ENCODE assay signal across 15 mouse cellular contexts in the genomic region with DNA sequence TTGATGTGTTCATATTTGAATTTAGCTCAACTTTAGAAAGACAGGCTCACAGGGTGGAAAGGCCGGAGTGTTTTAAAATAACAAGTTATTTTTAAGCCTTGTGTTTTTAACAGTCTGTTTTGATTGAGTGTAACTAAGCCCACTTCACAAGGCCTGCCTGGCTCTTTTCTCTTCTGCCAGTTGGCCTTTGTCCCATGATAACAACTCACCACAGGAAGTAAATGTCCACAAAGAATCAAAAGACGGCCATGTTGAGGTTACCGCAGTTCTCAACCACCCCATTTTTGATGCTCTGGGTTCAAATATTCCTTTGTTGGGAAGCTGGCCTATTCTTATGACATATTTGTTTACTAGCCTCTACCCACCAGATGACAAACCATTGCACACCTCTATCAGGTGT.
A peak's percentile ranks its signal among the peaks of the same experiment; 100 is the strongest.
DNase-seq lines count a peak whose midpoint lies in the region; ATAC-seq and TF ChIP-seq lines count a peak whose summit lies in the region.
"Had no signal": no experiment of that assay in that cellular context is flagged by ENCODE, and none has a peak within 500 bp of the region (broad histone marks: within the 10 kb centered on the region; RNA-seq: fewer than 3 reads in every experiment).

No protein-coding gene starts in this region.

- ATAC-seq in heart, postnatal 0 days (ENCODE audit: insufficient read depth, low read depth) = peak; percentile 36; the same call in 1 of the 2 replicates
- ATAC-seq in heart, embryonic 11.5 days (replicated peaks; ENCODE audit: insufficient number of reproducible peaks, low FRiP score, low TSS enrichment) = no peak
- no peak for ATAC-seq in midbrain, embryonic 11.5 days (ENCODE audit: low FRiP score)
- ATAC-seq in midbrain, embryonic 14.5 days (ENCODE audit: low FRiP score, low TSS enrichment) = no peak
- ATAC-seq: forebrain, embryonic 15.5 days; intestine, embryonic 16.5 days had no signal

- no peak overlapping the region for H3K4me3 ChIP-seq in heart, postnatal 0 days (ENCODE audit: low read depth, low read length)
- no peak overlapping the region for H3K4me3 ChIP-seq in heart, embryonic 11.5 days (ENCODE audit: low read depth, low read length)
- no peak overlapping the region for H3K4me3 ChIP-seq in midbrain, embryonic 11.5 days (ENCODE audit: low read depth, low read length)
- no peak overlapping the region for H3K4me3 ChIP-seq in midbrain, embryonic 14.5 days (replicated peaks; ENCODE audit: low read depth, low read length)
- H3K4me3 ChIP-seq: forebrain, embryonic 15.5 days; heart, embryonic 10.5 days had no signal

- H3K27ac ChIP-seq in heart, postnatal 0 days (ENCODE audit: low read depth) = no peak overlapping the region
- no peak overlapping the region for H3K27ac ChIP-seq in heart, embryonic 11.5 days (ENCODE audit: low read depth, low read length)
- no peak overlapping the region for H3K27ac ChIP-seq in midbrain, embryonic 11.5 days (ENCODE audit: low read depth, low read length)
- no peak overlapping the region for H3K27ac ChIP-seq in midbrain, embryonic 14.5 days (replicated peaks; ENCODE audit: low read depth, low read length)
- H3K27ac ChIP-seq: forebrain, embryonic 15.5 days; heart, embryonic 10.5 days; hindbrain, embryonic 14.5 days had no signal

- TF ChIP-seq EP300 in heart, postnatal 0 days (IDR thresholded peaks at IDR 0.05; ENCODE audit: low read depth) = no peak

- WGBS in heart, postnatal 0 days = 30% methylated on average over 3 of the region's 3 CpGs
- 49% methylated on average over 3 of the region's 3 CpGs for WGBS in heart, embryonic 11.5 days (ENCODE audit: insufficient replicate concordance)
- 71% methylated on average over 3 of the region's 3 CpGs for WGBS in midbrain, embryonic 11.5 days
- WGBS in midbrain, embryonic 14.5 days = 61% methylated on average over 3 of the region's 3 CpGs

- H3K9me3 ChIP-seq in heart, postnatal 0 days (replicated peaks; ENCODE audit: control insufficient read depth, low read length) = no peaks in the 10 kb centered on the region
- no peaks in the 10 kb centered on the region for H3K9me3 ChIP-seq in heart, embryonic 11.5 days (replicated peaks; ENCODE audit: control insufficient read depth, low read length)
- no peaks in the 10 kb centered on the region for H3K9me3 ChIP-seq in midbrain, embryonic 11.5 days (ENCODE audit: control insufficient read depth, low read length)
- no peaks in the 10 kb centered on the region for H3K9me3 ChIP-seq in midbrain, embryonic 14.5 days (ENCODE audit: control insufficient read depth, low read length)
- H3K9me3 ChIP-seq: forebrain, embryonic 15.5 days; heart, embryonic 10.5 days had no signal

- H3K4me2 ChIP-seq in heart, postnatal 0 days (ENCODE audit: low read depth, low read length) = no peak overlapping the region
- no peak overlapping the region for H3K4me2 ChIP-seq in heart, embryonic 11.5 days
- no peak overlapping the region for H3K4me2 ChIP-seq in midbrain, embryonic 11.5 days
- no peak overlapping the region for H3K4me2 ChIP-seq in midbrain, embryonic 14.5 days (ENCODE audit: low read length)
- H3K4me2 ChIP-seq: forebrain, embryonic 15.5 days; hindbrain, embryonic 14.5 days had no signal

- H3K9ac ChIP-seq in heart, postnatal 0 days (replicated peaks; ENCODE audit: low read depth, low read length) = no peak overlapping the region
- no peak overlapping the region for H3K9ac ChIP-seq in heart, embryonic 11.5 days (ENCODE audit: low read depth, low read length)
- H3K9ac ChIP-seq in midbrain, embryonic 11.5 days (ENCODE audit: low read length) = no peak overlapping the region
- no peak overlapping the region for H3K9ac ChIP-seq in midbrain, embryonic 14.5 days (replicated peaks; ENCODE audit: low read length)
- H3K9ac ChIP-seq: forebrain, embryonic 15.5 days; hindbrain, embryonic 14.5 days had no signal

- no peaks in the 10 kb centered on the region for H3K4me1 ChIP-seq in heart, postnatal 0 days (ENCODE audit: control insufficient read depth, insufficient read depth)
- no peaks in the 10 kb centered on the region for H3K4me1 ChIP-seq in heart, embryonic 11.5 days (ENCODE audit: control insufficient read depth, insufficient read depth, low read length)
- no peaks in the 10 kb centered on the region for H3K4me1 ChIP-seq in midbrain, embryonic 11.5 days (ENCODE audit: control insufficient read depth, insufficient read depth, low read length)
- H3K4me1 ChIP-seq in midbrain, embryonic 14.5 days (ENCODE audit: control insufficient read depth, insufficient read depth, low read length) = no peaks in the 10 kb centered on the region
- H3K4me1 ChIP-seq: forebrain, embryonic 15.5 days; heart, embryonic 10.5 days had no signal

- H3K27me3 ChIP-seq in heart, postnatal 0 days (ENCODE audit: control insufficient read depth, insufficient read depth, low read length) = no peaks in the 10 kb centered on the region
- H3K27me3 ChIP-seq in heart, embryonic 11.5 days (ENCODE audit: control insufficient read depth, insufficient read depth, low read length) = no peaks in the 10 kb centered on the region
- H3K27me3 ChIP-seq in midbrain, embryonic 11.5 days (ENCODE audit: control insufficient read depth, insufficient read depth, low read length) = no peaks in the 10 kb centered on the region
- H3K27me3 ChIP-seq in midbrain, embryonic 14.5 days (ENCODE audit: control insufficient read depth, insufficient read depth, low read length) = no peaks in the 10 kb centered on the region
- H3K27me3 ChIP-seq: forebrain, embryonic 15.5 days had no signal

- no peaks in the 10 kb centered on the region for H3K36me3 ChIP-seq in heart, postnatal 0 days (replicated peaks; ENCODE audit: control insufficient read depth, insufficient read depth, low read length)
- H3K36me3 ChIP-seq in heart, embryonic 11.5 days (ENCODE audit: control insufficient read depth, insufficient read depth, low read length) = no peaks in the 10 kb centered on the region
- no peaks in the 10 kb centered on the region for H3K36me3 ChIP-seq in midbrain, embryonic 11.5 days (ENCODE audit: control insufficient read depth, insufficient read depth, low read length)
- H3K36me3 ChIP-seq in midbrain, embryonic 14.5 days (ENCODE audit: control insufficient read depth, insufficient read depth, low read length) = no peaks in the 10 kb centered on the region
- H3K36me3 ChIP-seq: forebrain, embryonic 15.5 days; heart, embryonic 10.5 days had no signal

- no peak for TF ChIP-seq CTCF in heart, postnatal 0 days (IDR thresholded peaks at IDR 0.05; ENCODE audit: low read depth)

- DNase-seq in heart, postnatal 0 days (ENCODE audit: low spot score) = no peak
- peak; percentile 72 for DNase-seq in midbrain, embryonic 11.5 days (ENCODE audit: low spot score, missing footprints)
- no peak for DNase-seq in midbrain, embryonic 14.5 days
- DNase-seq in lung, postnatal 25 days (ENCODE audit: low spot score) = peak; percentile 3
- no peak for DNase-seq in embryo, embryonic 9.5 days (ENCODE audit: extremely low spot score)
- DNase-seq: adrenal gland, adult 8-10 months; cerebellum, adult 11-12 months; cerebellum, adult 9-10 months; cerebellum, postnatal 25 days; gastrocnemius, postnatal 36 days had no signal

Comparison
In these comparisons a context has a peak if more than half of its experiments do, and no peak if none do; other contexts are left out.
1. DNase-seq: peak in midbrain, embryonic 11.5 days (single experiment) and lung, postnatal 25 days (single experiment); none in heart, postnatal 0 days (single experiment), midbrain, embryonic 14.5 days (single experiment) and embryo, embryonic 9.5 days (single experiment).